Mouse (Mus musculus) liver, embryonic 13.5 days (tissue): ENCODE results near the gene Rbfox2. TPM values are rescaled to one million over a fixed set of nuclear protein-coding genes. Genes with fewer than 3 reads are reported as not detected.

Experiments used
- ATAC-seq: fragments of 200-750 bp; cut with Nextera tagmentation; 2 replicates; pipeline ENCODE4 v1.8.0; 2017; ENCODE audit warnings: low read depth, mild to moderate bottlenecking, moderate number of reproducible peaks, moderate library complexity
- DNase-seq: peaks from one replicate; pipeline ENCODE4 v3.0.0; 2022
- H3K27ac ChIP-seq: fragments of 300-500 bp; sonication (generic); 2 replicates; pipeline ENCODE4 v1.5.1; 2015; ENCODE audit warnings: moderate library complexity, mild to moderate bottlenecking, inconsistent platforms
- H3K27me3 ChIP-seq: fragments of 300-500 bp; sonication (generic); 2 replicates; pipeline ENCODE4 v1.6.1; 2015; ENCODE audit warnings: mild to moderate bottlenecking, inconsistent platforms
- H3K36me3 ChIP-seq: fragments of 300-500 bp; sonication (generic); 2 replicates; pipeline ENCODE4 v1.6.1; 2015; ENCODE audit warnings: mild to moderate bottlenecking, inconsistent platforms
- H3K4me1 ChIP-seq: fragments of 300-500 bp; sonication (generic); replicated peaks from 2 replicates; pipeline ENCODE4 v1.6.1; 2015; ENCODE audit warnings: inconsistent platforms
- H3K4me2 ChIP-seq: fragments of 300-500 bp; sonication (generic); 2 replicates; pipeline ENCODE4 v1.6.1; 2015; ENCODE audit warnings: inconsistent platforms, mild to moderate bottlenecking, moderate library complexity
- H3K4me3 ChIP-seq: fragments of 300-500 bp; sonication (generic); replicated peaks from 2 replicates; pipeline ENCODE4 v1.5.1; 2015; ENCODE audit warnings: mild to moderate bottlenecking, inconsistent platforms
- H3K9ac ChIP-seq: fragments of 300-500 bp; sonication (generic); 2 replicates; pipeline ENCODE4 v1.6.1; 2015; ENCODE audit warnings: mild to moderate bottlenecking, inconsistent platforms
- H3K9me3 ChIP-seq: fragments of 300-500 bp; sonication (generic); replicated peaks from 2 replicates; pipeline ENCODE4 v1.6.1; 2016; ENCODE audit warnings: inconsistent platforms
- WGBS: fragments of 180-500 bp; shearing (Covaris S2); methylation state at CpG from one replicate; pipeline ENCODE4 v1.1.7; 2015; ENCODE audit not compliant: insufficient replicate concordance; 5-methylcytosine and 5-hydroxymethylcytosine counted together
- polyA plus RNA-seq: library from polyadenylated mRNA; unstranded; fragments of >200 nt; fragmentation: Nextera tagmentation; extraction: Ambion mirVana; gene quantifications from 2 replicates; pipeline ENCODE4 v1.2.1, GENCODE M21; 2015

Rbfox2 gene
- polyA plus RNA-seq, 1 experiment from 2014 or later: 6.7 TPM

- no peaks in the 10 kb centered on the region for H3K27me3 ChIP-seq
- no peaks in the 10 kb centered on the region for H3K9me3 ChIP-seq
- no peak overlapping the region for H3K4me3 ChIP-seq
- ATAC-seq (no peak), DNase-seq (no peak)
- 69% methylated on average over 5 of the region's 5 CpGs for WGBS
- H3K27ac ChIP-seq: no peak overlapping the region
- H3K9ac ChIP-seq: no peak overlapping the region
- no peaks in the 10 kb centered on the region for H3K36me3 ChIP-seq
- no peak overlapping the region for H3K4me2 ChIP-seq
- peaks cover 3% of the 10 kb centered on the region; the same call in 1 of the 2 replicates for H3K4me1 ChIP-seq
Observed at GRCm38 (mm10) chr15:77182800-77183199, 124.0 kb downstream of the Rbfox2 start.

- Histone ChIP-seq H3K4me1 (no peaks in the 10 kb centered on the region), H3K36me3 (no peaks in the 10 kb centered on the region), H3K4me2 (no peak overlapping the region), H3K9ac (no peak overlapping the region), H3K27me3 (no peaks in the 10 kb centered on the region), H3K4me3 (no peak overlapping the region), H3K27ac (no peak overlapping the region), H3K9me3 (no peaks in the 10 kb centered on the region)
- WGBS: 62% methylated on average over 5 of the region's 5 CpGs
- no peak for DNase-seq
- ATAC-seq: no peak
Observed at GRCm38 (mm10) chr15:77174018-77174417, 132.8 kb downstream of the Rbfox2 start.

GRCm38 (mm10) chr15:77172414-77172813 is 134.4 kb downstream of the Rbfox2 start:
- 62% methylated on average over 3 of the region's 3 CpGs for WGBS
- DNase-seq (no peak), ATAC-seq (no peak)
- no peaks in the 10 kb centered on the region for H3K36me3 ChIP-seq
- H3K27me3 ChIP-seq: no peaks in the 10 kb centered on the region
- H3K4me3 ChIP-seq: no peak overlapping the region
- no peaks in the 10 kb centered on the region for H3K9me3 ChIP-seq
- H3K9ac ChIP-seq: no peak overlapping the region
- no peak overlapping the region for H3K4me2 ChIP-seq
- no peaks in the 10 kb centered on the region for H3K4me1 ChIP-seq
- H3K27ac ChIP-seq: no peak overlapping the region

GRCm38 (mm10) chr15:77168781-77169180 is 138.0 kb downstream of the Rbfox2 start:
- Histone ChIP-seq H3K4me2 (no peak overlapping the region), H3K9ac (no peak overlapping the region), H3K4me3 (no peak overlapping the region), H3K36me3 (no peaks in the 10 kb centered on the region), H3K27ac (no peak overlapping the region), H3K9me3 (no peaks in the 10 kb centered on the region), H3K4me1 (peaks cover 9% of the 10 kb centered on the region; the same call in 1 of the 2 replicates), H3K27me3 (no peaks in the 10 kb centered on the region)
- DNase-seq (no peak), ATAC-seq (no peak)
- WGBS: 45% methylated on average over 2 of the region's 2 CpGs

GRCm38 (mm10) chr15:77166225-77166732 is 140.5 kb downstream of the Rbfox2 start:
- no peak overlapping the region for H3K27ac ChIP-seq
- 33% methylated on average over 1 of the region's 1 CpGs for WGBS
- DNase-seq (no peak), ATAC-seq (peak; percentile 47; the same call in 1 of the 2 replicates)
- no peaks in the 10 kb centered on the region for H3K9me3 ChIP-seq
- H3K36me3 ChIP-seq: no peaks in the 10 kb centered on the region
- no peaks in the 10 kb centered on the region for H3K27me3 ChIP-seq
- H3K4me2 ChIP-seq: no peak overlapping the region
- H3K4me1 ChIP-seq: peaks cover 19% of the 10 kb centered on the region
- H3K4me3 ChIP-seq: no peak overlapping the region
- H3K9ac ChIP-seq: no peak overlapping the region

GRCm38 (mm10) chr15:77163336-77163735 is 143.5 kb downstream of the Rbfox2 start:
- no peaks in the 10 kb centered on the region for H3K36me3 ChIP-seq
- ATAC-seq: no peak
- H3K4me3 ChIP-seq: no peak overlapping the region
- no peak overlapping the region for H3K4me2 ChIP-seq
- no peak overlapping the region for H3K9ac ChIP-seq
- no peak for DNase-seq
- 29% methylated on average over 6 of the region's 6 CpGs for WGBS
- H3K27ac ChIP-seq: no peak overlapping the region
- no peaks in the 10 kb centered on the region for H3K9me3 ChIP-seq
- H3K4me1 ChIP-seq: peaks cover 19% of the 10 kb centered on the region
- H3K27me3 ChIP-seq: no peaks in the 10 kb centered on the region

GRCm38 (mm10) chr15:77162931-77163330 is 143.9 kb downstream of the Rbfox2 start:
- ATAC-seq (no peak), DNase-seq (no peak)
- H3K9ac ChIP-seq: no peak overlapping the region
- no peaks in the 10 kb centered on the region for H3K36me3 ChIP-seq
- no peak overlapping the region for H3K4me3 ChIP-seq
- H3K27me3 ChIP-seq: no peaks in the 10 kb centered on the region
- no peaks in the 10 kb centered on the region for H3K9me3 ChIP-seq
- H3K27ac ChIP-seq: no peak overlapping the region
- H3K4me2 ChIP-seq: no peak overlapping the region
- H3K4me1 ChIP-seq: peaks cover 19% of the 10 kb centered on the region
- WGBS: 65% methylated on average over 6 of the region's 6 CpGs

- Histone ChIP-seq H3K4me1 (peaks cover 27% of the 10 kb centered on the region), H3K36me3 (no peaks in the 10 kb centered on the region), H3K4me2 (no peak overlapping the region), H3K27ac (no peak overlapping the region), H3K4me3 (no peak overlapping the region), H3K9ac (no peak overlapping the region), H3K9me3 (no peaks in the 10 kb centered on the region), H3K27me3 (no peaks in the 10 kb centered on the region)
- 35% methylated on average over 5 of the region's 5 CpGs for WGBS
- ATAC-seq: no peak
- no peak for DNase-seq
Observed at GRCm38 (mm10) chr15:77161382-77161781, 145.4 kb downstream of the Rbfox2 start.

- H3K4me3 ChIP-seq: no peak overlapping the region
- H3K9ac ChIP-seq: no peak overlapping the region
- DNase-seq: no peak
- no peaks in the 10 kb centered on the region for H3K27me3 ChIP-seq
- H3K4me1 ChIP-seq: peaks cover 25% of the 10 kb centered on the region
- no peaks in the 10 kb centered on the region for H3K36me3 ChIP-seq
- H3K9me3 ChIP-seq: no peaks in the 10 kb centered on the region
- H3K27ac ChIP-seq: no peak overlapping the region
- 61% methylated on average over 4 of the region's 4 CpGs for WGBS
- no peak for ATAC-seq
- H3K4me2 ChIP-seq: no peak overlapping the region
Observed at GRCm38 (mm10) chr15:77160848-77161247, 146.0 kb downstream of the Rbfox2 start.

- peaks cover 12% of the 10 kb centered on the region; the same call in 1 of the 2 replicates for H3K4me1 ChIP-seq
- H3K9ac ChIP-seq: no peak overlapping the region
- H3K36me3 ChIP-seq: no peaks in the 10 kb centered on the region
- DNase-seq: no peak
- no peak overlapping the region for H3K4me3 ChIP-seq
- H3K27ac ChIP-seq: no peak overlapping the region
- H3K27me3 ChIP-seq: no peaks in the 10 kb centered on the region
- no peaks in the 10 kb centered on the region for H3K9me3 ChIP-seq
- no peak for ATAC-seq
- no peak overlapping the region for H3K4me2 ChIP-seq
- WGBS: 44% methylated on average over 3 of the region's 3 CpGs
Observed at GRCm38 (mm10) chr15:77156525-77156924, 150.3 kb downstream of the Rbfox2 start.

GRCm38 (mm10) chr15:77154248-77154785 is 152.5 kb downstream of the Rbfox2 start:
- H3K27me3 ChIP-seq: no peaks in the 10 kb centered on the region
- DNase-seq (no peak), ATAC-seq (no peak)
- no peak overlapping the region for H3K9ac ChIP-seq
- 0 out of 2 replicates have a peak overlapping the region, but pooled peaks have one; percentile 55 for H3K4me2 ChIP-seq
- no peaks in the 10 kb centered on the region for H3K9me3 ChIP-seq
- no peaks in the 10 kb centered on the region for H3K36me3 ChIP-seq
- no peak overlapping the region for H3K4me3 ChIP-seq
- WGBS: 65% methylated on average over 10 of the region's 10 CpGs
- peaks cover 26% of the 10 kb centered on the region for H3K4me1 ChIP-seq
- no peak overlapping the region for H3K27ac ChIP-seq

GRCm38 (mm10) chr15:77153625-77154024 is 153.2 kb downstream of the Rbfox2 start:
- 4% methylated on average over 12 of the region's 12 CpGs for WGBS
- Histone ChIP-seq H3K4me1 (peaks cover 33% of the 10 kb centered on the region), H3K4me2 (peak overlapping the region; percentile 55), H3K36me3 (no peaks in the 10 kb centered on the region), H3K27me3 (no peaks in the 10 kb centered on the region), H3K9me3 (no peaks in the 10 kb centered on the region), H3K4me3 (peak overlapping the region; percentile 53), H3K27ac (peak overlapping the region; percentile 69; the same call in 1 of the 2 replicates), H3K9ac (peak overlapping the region; percentile 54)
- peak; percentile 74 for ATAC-seq
- DNase-seq: peak; percentile 24
